9 mouse cellular contexts compared by ENCODE assay signal in genomic region chr7:5052438-5052837, GRCm38 (mm10). TPM values are rescaled to one million over a fixed set of nuclear protein-coding genes. Genes with fewer than 3 reads are reported as not detected.
A peak's percentile ranks its signal among the peaks of the same experiment; 100 is the strongest.
DNase-seq lines count a peak whose midpoint lies in the region; ATAC-seq and TF ChIP-seq lines count a peak whose summit lies in the region.
"Had no signal": no experiment of that assay in that cellular context is flagged by ENCODE, and none has a peak within 500 bp of the region (broad histone marks: within the 10 kb centered on the region; RNA-seq: fewer than 3 reads in every experiment).

No protein-coding gene starts in this region.

- H3K36me3 ChIP-seq in forebrain, embryonic 15.5 days = no peaks in the 10 kb centered on the region
- no peaks in the 10 kb centered on the region for H3K36me3 ChIP-seq in liver, embryonic 16.5 days (ENCODE audit: control insufficient read depth, insufficient read depth)
- H3K36me3 ChIP-seq: G1E had no signal

- no peak overlapping the region for H3K27ac ChIP-seq in gastrocnemius, adult 2 months
- H3K27ac ChIP-seq in forebrain, embryonic 15.5 days (replicated peaks) = 0 out of 2 replicates have a peak overlapping the region, but pooled peaks have one; percentile 81
- H3K27ac ChIP-seq in liver, embryonic 16.5 days (ENCODE audit: low read length) = no peak overlapping the region

- H3K4me3 ChIP-seq in gastrocnemius, adult 2 months = peak overlapping the region; percentile 95
- H3K4me3 ChIP-seq in forebrain, embryonic 15.5 days = peak overlapping the region; percentile 73
- H3K4me3 ChIP-seq in liver, embryonic 16.5 days (ENCODE audit: low read depth, low read length) = peak overlapping the region; percentile 62

- intact Hi-C loops in gastrocnemius, adult 2 months (cut with DNase I) = no loop called here
- intact Hi-C loops in gastrocnemius, postnatal 36 days (cut with DNase I) = loop anchor here (5.0 kb wide), 1 partner anchor 45 kb away; no protein-coding TSS in a partner anchor

- no peak for TF ChIP-seq CTCF in gastrocnemius, adult 2 months (IDR thresholded peaks at IDR 0.05)

- DNase-seq in gastrocnemius, adult 2 months = no peak
- DNase-seq in gastrocnemius, postnatal 36 days = no peak
- peak; percentile 36 for DNase-seq in CD4-positive, CD25-positive, alpha-beta regulatory T cell, adult 2 months (ENCODE audit: low read depth, low spot score)
- DNase-seq in frontal cortex, postnatal 14 days (ENCODE audit: low spot score in 2 of 2) = no peak
- DNase-seq in thymus, postnatal 10 days (ENCODE audit: low spot score in 2 of 2) = no peak
- DNase-seq in right cerebral cortex, adult 2 months (ENCODE audit: low spot score in 2 of 2) = no peak

- H3K9ac ChIP-seq in forebrain, embryonic 15.5 days (replicated peaks) = peak overlapping the region; percentile 83
- no peak overlapping the region for H3K9ac ChIP-seq in liver, embryonic 16.5 days (ENCODE audit: low read depth, low read length)

- no peaks in the 10 kb centered on the region for H3K9me3 ChIP-seq in forebrain, embryonic 15.5 days
- no peaks in the 10 kb centered on the region for H3K9me3 ChIP-seq in liver, embryonic 16.5 days (replicated peaks; ENCODE audit: control insufficient read depth, low read length)

- ATAC-seq in forebrain, embryonic 15.5 days (replicated peaks) = no peak
- ATAC-seq in liver, embryonic 16.5 days (ENCODE audit: low read depth) = no peak

- H3K27me3 ChIP-seq in forebrain, embryonic 15.5 days = peaks cover 40% of the 10 kb centered on the region
- H3K27me3 ChIP-seq in liver, embryonic 16.5 days (ENCODE audit: control insufficient read depth, insufficient read depth, low read depth, low read length) = peaks cover 89% of the 10 kb centered on the region

- peak overlapping the region; percentile 84 for H3K4me2 ChIP-seq in forebrain, embryonic 15.5 days (replicated peaks)
- H3K4me2 ChIP-seq in liver, embryonic 16.5 days (ENCODE audit: low read depth, low read length) = 0 out of 2 replicates have a peak overlapping the region, but pooled peaks have one; percentile 4

- 5% methylated on average over 12 of the region's 12 CpGs for WGBS in forebrain, embryonic 15.5 days
- 4% methylated on average over 12 of the region's 12 CpGs for WGBS in liver, embryonic 16.5 days (ENCODE audit: insufficient replicate concordance)

- H3K4me1 ChIP-seq in forebrain, embryonic 15.5 days = peaks cover 54% of the 10 kb centered on the region
- peaks cover 4% of the 10 kb centered on the region for H3K4me1 ChIP-seq in liver, embryonic 16.5 days (ENCODE audit: control insufficient read depth, low read depth, low read length)

RNA-seq across cellular contexts. Expression of gene Zfp580, which starts 1.1 kb away (rescaled TPM):
- total RNA-seq in gastrocnemius, adult 2 months (2021) = 1 to 10 TPM; 3.0 to 4.1 TPM
- total RNA-seq in gastrocnemius, postnatal 36 days (2021) = 1 to 10 TPM; 2.9 to 3.3 TPM
- 53.0 and 54.1 TPM in 2 replicates for polyA plus RNA-seq in forebrain, embryonic 15.5 days (2015; fragmentation: Nextera tagmentation; extraction: Ambion mirVana)
- 0.89 and 1.8 TPM in 2 replicates for polyA plus RNA-seq in liver, embryonic 16.5 days (2015; fragmentation: Nextera tagmentation; extraction: Ambion mirVana)

RNA-seq across cellular contexts. Expression of gene U2af2, which starts 9.5 kb away (rescaled TPM):
- 10 to 100 TPM; 50.0 to 51.0 TPM for total RNA-seq in gastrocnemius, adult 2 months (2021)
- 10 to 100 TPM; 38.0 to 48.3 TPM for total RNA-seq in gastrocnemius, postnatal 36 days (2021)
- polyA plus RNA-seq in forebrain, embryonic 15.5 days (2015; fragmentation: Nextera tagmentation; extraction: Ambion mirVana) = 136 TPM in 2 replicates
- polyA plus RNA-seq in liver, embryonic 16.5 days (2015; fragmentation: Nextera tagmentation; extraction: Ambion mirVana) = 48.2 and 48.8 TPM in 2 replicates

RNA-seq across cellular contexts. Expression of gene Zfp784, which starts 14.2 kb away (rescaled TPM):
- 1 to 10 TPM; 2.8 to 3.9 TPM for total RNA-seq in gastrocnemius, adult 2 months (2021)
- total RNA-seq in gastrocnemius, postnatal 36 days (2021) = 1 to 10 TPM; 2.2 to 3.9 TPM
- 7.8 and 8.5 TPM in 2 replicates for polyA plus RNA-seq in forebrain, embryonic 15.5 days (2015; fragmentation: Nextera tagmentation; extraction: Ambion mirVana)
- 1.3 and 1.7 TPM in 2 replicates for polyA plus RNA-seq in liver, embryonic 16.5 days (2015; fragmentation: Nextera tagmentation; extraction: Ambion mirVana)

RNA-seq across cellular contexts. Expression of gene 4632433K11Rik, which starts 18.5 kb away (rescaled TPM):
- total RNA-seq in gastrocnemius, adult 2 months (2021) = not detected
- under 1 TPM in 1 of 2 experiments, not detected in 1; 0.42 TPM for total RNA-seq in gastrocnemius, postnatal 36 days (2021)
- polyA plus RNA-seq in forebrain, embryonic 15.5 days (2015; fragmentation: Nextera tagmentation; extraction: Ambion mirVana) = not detected in 2 replicates
- not detected in 2 replicates for polyA plus RNA-seq in liver, embryonic 16.5 days (2015; fragmentation: Nextera tagmentation; extraction: Ambion mirVana)
- polyA plus RNA-seq: G1E had no signal

RNA-seq across cellular contexts. Expression of gene Epn1, which starts 27.6 kb away (rescaled TPM):
- 100 to 1,000 TPM; 165 to 171 TPM for total RNA-seq in gastrocnemius, adult 2 months (2021)
- total RNA-seq in gastrocnemius, postnatal 36 days (2021) = 100 to 1,000 TPM; 149 to 152 TPM
- 94.5 and 96.9 TPM in 2 replicates for polyA plus RNA-seq in forebrain, embryonic 15.5 days (2015; fragmentation: Nextera tagmentation; extraction: Ambion mirVana)
- polyA plus RNA-seq in liver, embryonic 16.5 days (2015; fragmentation: Nextera tagmentation; extraction: Ambion mirVana) = 45.2 and 46.6 TPM in 2 replicates
